26 mouse cellular contexts compared by ENCODE assay signal in the genomic region with DNA sequence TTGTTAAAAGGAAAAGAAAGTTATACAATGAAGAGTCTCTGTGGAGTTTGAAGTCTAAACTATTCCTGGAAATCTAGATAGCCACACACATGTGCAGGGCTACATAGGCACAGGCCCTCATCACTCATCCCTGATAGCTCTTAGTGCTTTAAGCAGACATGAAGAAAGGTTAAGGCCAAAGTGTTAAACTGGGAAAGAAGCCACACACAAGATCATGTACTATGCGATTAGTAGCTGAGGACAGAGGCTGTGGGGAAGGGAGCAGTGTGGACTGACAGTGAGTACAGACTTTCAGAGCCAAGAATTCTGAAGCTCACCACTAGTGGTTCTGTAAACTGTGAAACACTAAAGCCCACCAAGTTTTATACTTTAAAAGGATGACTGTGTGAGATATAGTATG. TPM values are rescaled to one million over a fixed set of nuclear protein-coding genes. Genes with fewer than 3 reads are reported as not detected.
DNase-seq lines count a peak whose midpoint lies in the region; ATAC-seq lines count a peak whose summit lies in the region.
"Had no signal": no experiment of that assay in that cellular context is flagged by ENCODE, and none has a peak within 500 bp of the region (broad histone marks: within the 10 kb centered on the region; RNA-seq: fewer than 3 reads in every experiment).

No protein-coding gene starts in this region.

- no peak overlapping the region for H3K27ac ChIP-seq in heart, embryonic 12.5 days (ENCODE audit: poor library complexity, severe bottlenecking)
- H3K27ac ChIP-seq: embryonic facial prominence, embryonic 10.5 days; embryonic facial prominence, embryonic 13.5 days; forebrain, embryonic 12.5 days; forebrain, embryonic 15.5 days; hindbrain, embryonic 14.5 days; hindbrain, postnatal 0 days had no signal

- no peak overlapping the region for H3K9ac ChIP-seq in heart, embryonic 12.5 days
- H3K9ac ChIP-seq: embryonic facial prominence, embryonic 13.5 days; forebrain, embryonic 12.5 days; forebrain, embryonic 15.5 days; hindbrain, embryonic 14.5 days had no signal

- H3K27me3 ChIP-seq in heart, embryonic 12.5 days (replicated peaks): no peaks in the 10 kb centered on the region
- H3K27me3 ChIP-seq: embryonic facial prominence, embryonic 13.5 days; forebrain, embryonic 12.5 days; forebrain, embryonic 15.5 days had no signal

- intact Hi-C loops in heart, postnatal 25 days (cut with DNase I): no loop called here

- ATAC-seq in heart, embryonic 12.5 days (ENCODE audit: insufficient number of reproducible peaks, low FRiP score): no peak
- ATAC-seq: CD4-positive, CD25-positive, alpha-beta regulatory T cell, adult 4 months; forebrain, embryonic 15.5 days; hindbrain, postnatal 0 days; inflammation-experienced regulatory T-cells, adult 6 months; intestine, embryonic 16.5 days had no signal

- no peaks in the 10 kb centered on the region for H3K4me1 ChIP-seq in heart, embryonic 12.5 days (replicated peaks)
- H3K4me1 ChIP-seq: embryonic facial prominence, embryonic 10.5 days; embryonic facial prominence, embryonic 13.5 days; forebrain, embryonic 12.5 days; forebrain, embryonic 15.5 days had no signal

- H3K4me2 ChIP-seq in heart, embryonic 12.5 days: no peak overlapping the region
- H3K4me2 ChIP-seq: embryonic facial prominence, embryonic 13.5 days; forebrain, embryonic 12.5 days; forebrain, embryonic 15.5 days; hindbrain, embryonic 14.5 days had no signal

- no peaks in the 10 kb centered on the region for H3K9me3 ChIP-seq in heart, embryonic 12.5 days (replicated peaks)
- H3K9me3 ChIP-seq: embryonic facial prominence, embryonic 10.5 days; embryonic facial prominence, embryonic 13.5 days; forebrain, embryonic 12.5 days; forebrain, embryonic 15.5 days had no signal

- 83% methylated on average over 1 of the region's 1 CpGs for WGBS in heart, embryonic 12.5 days

- H3K36me3 ChIP-seq in heart, embryonic 12.5 days: peaks cover 54% of the 10 kb centered on the region

- H3K4me3 ChIP-seq in heart, embryonic 12.5 days: no peak overlapping the region
- H3K4me3 ChIP-seq: embryonic facial prominence, embryonic 10.5 days; embryonic facial prominence, embryonic 13.5 days; erythroblast, embryonic 14.5 days; forebrain, embryonic 12.5 days; forebrain, embryonic 15.5 days had no signal

- peak; percentile 42 for DNase-seq in heart, adult 11 months
- peak; percentile 24 for DNase-seq in heart, adult 8-10 months (ENCODE audit: low spot score)
- DNase-seq in heart, postnatal 25 days (ENCODE audit: low spot score): no peak
- DNase-seq in heart, postnatal 4 days: peak; percentile 7
- DNase-seq in cerebellum, adult 18-20 months: no peak
- DNase-seq: adrenal gland, adult 2 months; adrenal gland, postnatal 14 days; cerebellum, adult 11 months; cerebellum, adult 8-10 months; cerebellum, postnatal 10 days; cerebellum, postnatal 36 days; embryo, embryonic 11 days; gastrocnemius, postnatal 25 days; kidney, adult 18-20 months; kidney, adult 9 months had no signal

RNA-seq across cellular contexts. Expression of gene Ganc, which starts 12.8 kb away (rescaled TPM):
- polyA plus RNA-seq in heart, embryonic 12.5 days (2016; fragmentation: Nextera tagmentation; extraction: Ambion mirVana): 10.6 and 10.7 TPM in 2 replicates
- total RNA-seq in heart, adult 8-10 months (2022): 10 to 100 TPM; 25.4 to 33.7 (median 31.3) TPM
- total RNA-seq in heart, postnatal 25 days (2021): 10 to 100 TPM; 23.1 to 25.2 TPM
- total RNA-seq in heart, postnatal 4 days (2021): 10 to 100 TPM; 16.9 to 17.5 TPM

RNA-seq across cellular contexts. Expression of gene Tmem87a, which starts 13.0 kb away (rescaled TPM):
- polyA plus RNA-seq in heart, embryonic 12.5 days (2016; fragmentation: Nextera tagmentation; extraction: Ambion mirVana): 6.6 and 7.2 TPM in 2 replicates
- total RNA-seq in heart, adult 8-10 months (2022): 10 to 100 TPM; 15.5 to 18.5 (median 16.5) TPM
- 10 to 100 TPM; 16.3 to 17.5 TPM for total RNA-seq in heart, postnatal 25 days (2021)
- total RNA-seq in heart, postnatal 4 days (2021): 10 to 100 TPM; 21.9 to 22.7 TPM

RNA-seq across cellular contexts. Expression of gene Vps39, which starts 38.0 kb away (rescaled TPM):
- polyA plus RNA-seq in heart, embryonic 12.5 days (2016; fragmentation: Nextera tagmentation; extraction: Ambion mirVana): 19.9 TPM in 2 replicates
- 10 to 100 TPM; 29.5 to 35.2 (median 31.4) TPM for total RNA-seq in heart, adult 8-10 months (2022)
- total RNA-seq in heart, postnatal 25 days (2021): 10 to 100 TPM; 27.0 to 37.8 TPM
- 10 to 100 TPM; 27.6 to 37.7 TPM for total RNA-seq in heart, postnatal 4 days (2021)

Comparison
In these comparisons a context has a peak if more than half of its experiments do, and no peak if none do; other contexts are left out.
1. DNase-seq: peak in heart, adult 11 months (single experiment), heart, adult 8-10 months (single experiment) and heart, postnatal 4 days (single experiment); none in heart, postnatal 25 days (single experiment) and cerebellum, adult 18-20 months (0 of 2).